9 mouse cellular contexts compared by ENCODE assay signal in genomic region chr2:165033306-165033705, GRCm38 (mm10). TPM values are rescaled to one million over a fixed set of nuclear protein-coding genes. Genes with fewer than 3 reads are reported as not detected.
DNase-seq lines count a peak whose midpoint lies in the region; ATAC-seq and TF ChIP-seq lines count a peak whose summit lies in the region.
"Had no signal": no experiment of that assay in that cellular context is flagged by ENCODE, and none has a peak within 500 bp of the region (broad histone marks: within the 10 kb centered on the region; RNA-seq: fewer than 3 reads in every experiment).

No protein-coding gene starts in this region.

- H3K27ac ChIP-seq in heart, embryonic 11.5 days (ENCODE audit: low read depth, low read length): no peak overlapping the region
- no peak overlapping the region for H3K27ac ChIP-seq in CH12.LX (ENCODE audit: insufficient read depth, low read depth)
- H3K27ac ChIP-seq in forebrain, embryonic 16.5 days (ENCODE audit: low read length): no peak overlapping the region
- peak overlapping the region; percentile 100; the same call in 1 of the 2 replicates for H3K27ac ChIP-seq in midbrain, embryonic 10.5 days (replicated peaks)

- peaks cover 11% of the 10 kb centered on the region for H3K4me1 ChIP-seq in heart, embryonic 11.5 days (ENCODE audit: control insufficient read depth, insufficient read depth, low read length)
- peaks cover 11 to 57% of the 10 kb centered on the region in 2 experiments for H3K4me1 ChIP-seq in CH12.LX (ENCODE audit: control insufficient read depth in 1 of 2, insufficient read depth in 2 of 2)
- H3K4me1 ChIP-seq in forebrain, embryonic 16.5 days (replicated peaks; ENCODE audit: control insufficient read depth, insufficient read depth, low read length): peaks cover 36% of the 10 kb centered on the region
- peaks cover 46% of the 10 kb centered on the region for H3K4me1 ChIP-seq in midbrain, embryonic 10.5 days

- TF ChIP-seq CTCF in CH12.LX (conservative IDR thresholded peaks at IDR 0.05 in 1 of 2, IDR thresholded peaks at IDR 0.05 in 1 of 2; ENCODE audit: low read depth in 2 of 2, low read length in 2 of 2): no peak

- TF ChIP-seq EP300 in CH12.LX (IDR thresholded peaks at IDR 0.05; ENCODE audit: low read length): no peak

- no peak for TF ChIP-seq RAD21 in CH12.LX (IDR thresholded peaks at IDR 0.05; ENCODE audit: low read depth, low read length)

- in situ Hi-C loops in CH12.LX (cut with MboI; ENCODE audit: low pct_ligation_motif_present, low pct_unique_long_range_greater_than_20kb, low sequenced_read_pairs): no loop called here

- intact Hi-C loops in heart, postnatal 36 days (cut with DNase I): loop anchor here (2.0 to 10.0 kb wide), 3 partner anchors 73 to 199 kb away; partner anchors contain the start of genes Ctsa, Neurl2, Slc12a5 and Zfp335

- H3K4me3 ChIP-seq in heart, embryonic 11.5 days (ENCODE audit: low read depth, low read length): peak overlapping the region; percentile 98
- peak overlapping the region in 2 of 3 experiments; percentile 79 to 90 for H3K4me3 ChIP-seq in CH12.LX (replicated peaks in 1 of 3; ENCODE audit: low read depth in 2 of 3, low read length in 2 of 3, poor library complexity in 1 of 3)
- peak overlapping the region; percentile 99 for H3K4me3 ChIP-seq in forebrain, embryonic 16.5 days (replicated peaks; ENCODE audit: low read length)
- H3K4me3 ChIP-seq in midbrain, embryonic 10.5 days: peak overlapping the region; percentile 92

- dilution Hi-C loops in CH12.LX (cut with MboI; ENCODE audit: extremely low pct_ligation_motif_present, extremely low pct_unique_long_range_greater_than_20kb, low sequenced_read_pairs): no loop called here

- ATAC-seq in heart, embryonic 11.5 days (replicated peaks; ENCODE audit: insufficient number of reproducible peaks, low FRiP score, low TSS enrichment): no peak
- no peak for ATAC-seq in forebrain, embryonic 16.5 days

- peak overlapping the region; percentile 47; the same call in 1 of the 2 replicates for H3K9ac ChIP-seq in heart, embryonic 11.5 days (ENCODE audit: low read depth, low read length)
- peak overlapping the region; percentile 78 for H3K9ac ChIP-seq in CH12.LX (ENCODE audit: insufficient read depth, low read depth)
- H3K9ac ChIP-seq in forebrain, embryonic 16.5 days (replicated peaks; ENCODE audit: low read depth, low read length): peak overlapping the region; percentile 99

- 56% methylated on average over 6 of the region's 6 CpGs for WGBS in heart, embryonic 11.5 days (ENCODE audit: insufficient replicate concordance)
- whole genome bisulfite sequencing in forebrain, embryonic 16.5 days: 41% methylated on average over 6 of the region's 6 CpGs
- 61% methylated on average over 6 of the region's 6 CpGs for WGBS in midbrain, embryonic 10.5 days

- H3K4me2 ChIP-seq in heart, embryonic 11.5 days: peak overlapping the region; percentile 90
- peak overlapping the region; percentile 39 for H3K4me2 ChIP-seq in CH12.LX (ENCODE audit: insufficient read depth, low read depth, poor library complexity, severe bottlenecking)
- H3K4me2 ChIP-seq in forebrain, embryonic 16.5 days (ENCODE audit: low read length): peak overlapping the region; percentile 93

- TF ChIP-seq POLR2A in CH12.LX (IDR thresholded peaks at IDR 0.05; ENCODE audit: low read depth, low read length): no peak

- H3K27me3 ChIP-seq in heart, embryonic 11.5 days (ENCODE audit: control insufficient read depth, insufficient read depth, low read length): no peaks in the 10 kb centered on the region
- no peaks in the 10 kb centered on the region for H3K27me3 ChIP-seq in CH12.LX (replicated peaks)
- no peaks in the 10 kb centered on the region for H3K27me3 ChIP-seq in forebrain, embryonic 16.5 days (replicated peaks; ENCODE audit: control insufficient read depth, insufficient read depth, low read length)
- H3K27me3 ChIP-seq in midbrain, embryonic 10.5 days (ENCODE audit: low read depth, poor library complexity, severe bottlenecking): no peaks in the 10 kb centered on the region

- peaks cover 41% of the 10 kb centered on the region for H3K79me2 ChIP-seq in CH12.LX (replicated peaks; ENCODE audit: control insufficient read depth, extremely low read depth, insufficient read depth, poor library complexity, severe bottlenecking)

- no peak for DNase-seq in heart, postnatal 36 days
- no peak for DNase-seq in CH12.LX (ENCODE audit: extremely low read depth)
- DNase-seq in midbrain, embryonic 10.5 days (ENCODE audit: low spot score): no peak
- no peak for DNase-seq in adrenal gland, adult 8-10 months
- DNase-seq in embryo, embryonic 10.5 days (ENCODE audit: low spot score): no peak
- no peak for DNase-seq in urinary bladder, adult 2 months (ENCODE audit: low spot score)

- H3K9me3 ChIP-seq in heart, embryonic 11.5 days (replicated peaks; ENCODE audit: control insufficient read depth, low read length): no peaks in the 10 kb centered on the region
- no peaks in the 10 kb centered on the region for H3K9me3 ChIP-seq in CH12.LX (replicated peaks; ENCODE audit: low read length)
- no peaks in the 10 kb centered on the region for H3K9me3 ChIP-seq in forebrain, embryonic 16.5 days (ENCODE audit: control insufficient read depth, low read length)
- H3K9me3 ChIP-seq in midbrain, embryonic 10.5 days (replicated peaks): no peaks in the 10 kb centered on the region

- no peaks in the 10 kb centered on the region for H3K36me3 ChIP-seq in heart, embryonic 11.5 days (ENCODE audit: control insufficient read depth, insufficient read depth, low read length)
- H3K36me3 ChIP-seq in CH12.LX (replicated peaks in 1 of 2; ENCODE audit: control insufficient read depth in 1 of 2, insufficient read depth in 1 of 2, low read length in 1 of 2): peaks cover 0 to 14% of the 10 kb centered on the region in 2 experiments
- no peaks in the 10 kb centered on the region for H3K36me3 ChIP-seq in forebrain, embryonic 16.5 days (ENCODE audit: control insufficient read depth, insufficient read depth)
- peaks cover 12% of the 10 kb centered on the region for H3K36me3 ChIP-seq in midbrain, embryonic 10.5 days

TF ChIP-seq in CH12.LX, 34 proteins besides CTCF, POLR2A, EP300 and RAD21:
- TF ChIP-seq NRF1 (IDR thresholded peaks at IDR 0.05; ENCODE audit: low read depth, low read length) (no peak), MXI1 (IDR thresholded peaks at IDR 0.05; ENCODE audit: low read depth, low read length) (no peak), TCF12 (IDR thresholded peaks at IDR 0.05; ENCODE audit: low read depth, low read length) (no peak), POLR2AphosphoS2 (IDR thresholded peaks at IDR 0.05; ENCODE audit: low read depth, low read length) (no peak), PAX5 (IDR thresholded peaks at IDR 0.05; ENCODE audit: low read length) (no peak), ZNF384 (IDR thresholded peaks at IDR 0.05; ENCODE audit: low read depth, low read length) (no peak), MEF2A (IDR thresholded peaks at IDR 0.05; ENCODE audit: borderline replicate concordance, low read depth, low read length) (no peak), BHLHE40 (IDR thresholded peaks at IDR 0.05; ENCODE audit: low read depth, low read length) (no peak)

RNA-seq across cellular contexts. Expression of gene Ncoa5, which starts 1.4 kb away (rescaled TPM):
- polyA plus RNA-seq in heart, embryonic 11.5 days (2014; fragmentation: Nextera tagmentation; extraction: Ambion mirVana): 36.0 and 39.8 TPM in 2 replicates
- total RNA-seq in heart, postnatal 36 days (2021): 10 to 100 TPM; 17.7 to 18.3 TPM
- total RNA-seq in CH12.LX (2012; rRNA removed) (20.1 and 26.5 TPM in 2 replicates), CH12.LX (2014; rRNA removed) (18.6 and 18.9 TPM in 2 replicates)
- 45.1 and 46.4 TPM in 2 replicates for polyA plus RNA-seq in CH12.LX (2012; ENCODE audit: insufficient read length, low read depth)
- 128 and 138 TPM in 2 replicates for polyA plus RNA-seq in forebrain, embryonic 16.5 days (2015; fragmentation: Nextera tagmentation; extraction: Ambion mirVana)
- 95.1 and 109 TPM in 2 replicates for polyA plus RNA-seq in midbrain, embryonic 10.5 days (2016; fragmentation: Nextera tagmentation; extraction: Ambion mirVana)
- 10 to 100 TPM; 28.0 to 45.1 (median 34.0) TPM for total RNA-seq in adrenal gland, adult 8-10 months (2022)
- polyA plus RNA-seq in urinary bladder, adult 2 months (2012; rRNA removed): 30.9 and 33.6 TPM in 2 replicates

RNA-seq across cellular contexts. Expression of gene Cd40, which starts 22.1 kb away (rescaled TPM):
- 9.6 and 9.7 TPM in 2 replicates for polyA plus RNA-seq in heart, embryonic 11.5 days (2014; fragmentation: Nextera tagmentation; extraction: Ambion mirVana)
- 1 to 10 TPM; 1.7 to 3.2 TPM for total RNA-seq in heart, postnatal 36 days (2021)
- total RNA-seq in CH12.LX (2012; rRNA removed): 146 and 149 TPM in 2 replicates
- total RNA-seq in CH12.LX (2014; rRNA removed): 191 and 223 TPM in 2 replicates
- polyA plus RNA-seq in CH12.LX (2012; ENCODE audit: insufficient read length, low read depth): 147 and 149 TPM in 2 replicates
- 5.0 and 6.2 TPM in 2 replicates for polyA plus RNA-seq in forebrain, embryonic 16.5 days (2015; fragmentation: Nextera tagmentation; extraction: Ambion mirVana)
- 6.4 and 8.1 TPM in 2 replicates for polyA plus RNA-seq in midbrain, embryonic 10.5 days (2016; fragmentation: Nextera tagmentation; extraction: Ambion mirVana)
- total RNA-seq in adrenal gland, adult 8-10 months (2022): 1 to 10 TPM; 2.3 to 4.9 (median 3.3) TPM
- 8.6 and 9.5 TPM in 2 replicates for polyA plus RNA-seq in urinary bladder, adult 2 months (2012; rRNA removed)

RNA-seq across cellular contexts. Expression of gene 1700025C18Rik, which starts 57.2 kb away (rescaled TPM):
- polyA plus RNA-seq in heart, embryonic 11.5 days (2014; fragmentation: Nextera tagmentation; extraction: Ambion mirVana): not detected in 2 replicates
- total RNA-seq in heart, postnatal 36 days (2021): not detected
- total RNA-seq in CH12.LX (2012; rRNA removed) (not detected in 2 replicates), CH12.LX (2014; rRNA removed) (not detected in 2 replicates)
- not detected in 2 replicates for polyA plus RNA-seq in CH12.LX (2012; ENCODE audit: insufficient read length, low read depth)
- not detected in 2 replicates for polyA plus RNA-seq in forebrain, embryonic 16.5 days (2015; fragmentation: Nextera tagmentation; extraction: Ambion mirVana)
- polyA plus RNA-seq in midbrain, embryonic 10.5 days (2016; fragmentation: Nextera tagmentation; extraction: Ambion mirVana): not detected in 2 replicates
- total RNA-seq in adrenal gland, adult 8-10 months (2022): not detected
- polyA plus RNA-seq in urinary bladder, adult 2 months (2012; rRNA removed): not detected in 2 replicates
- total RNA-seq: gastrocnemius, adult 8-10 months had no signal

Comparison
In these comparisons a context has a peak if more than half of its experiments do, and no peak if none do; other contexts are left out.
1. H3K4me2 ChIP-seq: peak in every context shown above with its lines; median percentile 93 in forebrain, embryonic 16.5 days; 90 in heart, embryonic 11.5 days; 39 in CH12.LX.
2. H3K9ac ChIP-seq: peak in every context shown above with its lines; median percentile 99 in forebrain, embryonic 16.5 days; 78 in CH12.LX; 47 in heart, embryonic 11.5 days.
3. RNA of gene Cd40, which starts 22.1 kb away (polyA plus RNA-seq): 147 to 149 TPM in CH12.LX; 9.6 to 9.7 TPM in heart, embryonic 11.5 days, 8.6 to 9.5 TPM in urinary bladder, adult 2 months, 6.4 to 8.1 TPM in midbrain, embryonic 10.5 days and 5.0 to 6.2 TPM in forebrain, embryonic 16.5 days; every median in the first group is over 10 times any median in the second.
4. Peak in every context shown above with its lines, with median percentiles within 50 percentile points of each other: H3K4me3 ChIP-seq.